Mouse (Mus musculus) megakaryocyte-erythroid progenitor cell, adult 5-6 weeks (primary cell): Measurements from ENCODE around the gene Hist1h4c. TPM values are rescaled to one million over a fixed set of nuclear protein-coding genes. Genes with fewer than 3 reads are reported as not detected.

Experiments
- ATAC-seq: replicated peaks from 2 replicates; pipeline ENCODE4 v1.8.0; 2016; ENCODE audit warnings: mild to moderate bottlenecking, inconsistent platforms; ENCODE audit not compliant: severe bottlenecking, poor library complexity, low FRiP score, low TSS enrichment
- total RNA-seq, 2 experiments: library from RNA; stranded (forward) in 1 of 2; stranded (reverse) in 1 of 2; fragments of 200-1000, 215-1000 nt in 1 of 2; fragments of >200 nt in 1 of 2; fragmentation: Nextera tagmentation in 1 of 2; gene quantifications; 2 replicates each; pipeline ENCODE4 v1.2.3; 2014 to 2017

Hist1h4c gene
- total RNA-seq, 2 experiments from 2014 or later: 153 to 397 TPM

DNA sequence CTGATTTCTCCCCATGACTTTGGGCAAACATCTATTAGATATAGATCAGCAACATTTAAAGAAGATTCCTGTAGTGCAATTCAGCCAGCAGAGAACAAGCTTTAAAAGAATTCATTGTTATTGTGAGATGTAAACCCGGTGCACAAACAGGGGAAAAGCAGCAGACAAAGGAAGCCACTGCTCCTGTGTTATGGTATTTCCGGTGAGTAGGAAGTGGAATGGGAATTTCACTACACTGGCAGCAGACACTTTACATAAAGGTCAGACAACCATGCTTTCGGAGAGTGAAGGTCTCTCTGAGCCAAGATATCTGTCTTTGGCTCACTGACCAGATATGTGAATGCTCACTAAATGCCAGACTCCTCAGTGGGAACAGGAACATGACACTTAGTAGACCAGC is 35.7 kb downstream of the Hist1h4c start:
- no peak for ATAC-seq

DNA sequence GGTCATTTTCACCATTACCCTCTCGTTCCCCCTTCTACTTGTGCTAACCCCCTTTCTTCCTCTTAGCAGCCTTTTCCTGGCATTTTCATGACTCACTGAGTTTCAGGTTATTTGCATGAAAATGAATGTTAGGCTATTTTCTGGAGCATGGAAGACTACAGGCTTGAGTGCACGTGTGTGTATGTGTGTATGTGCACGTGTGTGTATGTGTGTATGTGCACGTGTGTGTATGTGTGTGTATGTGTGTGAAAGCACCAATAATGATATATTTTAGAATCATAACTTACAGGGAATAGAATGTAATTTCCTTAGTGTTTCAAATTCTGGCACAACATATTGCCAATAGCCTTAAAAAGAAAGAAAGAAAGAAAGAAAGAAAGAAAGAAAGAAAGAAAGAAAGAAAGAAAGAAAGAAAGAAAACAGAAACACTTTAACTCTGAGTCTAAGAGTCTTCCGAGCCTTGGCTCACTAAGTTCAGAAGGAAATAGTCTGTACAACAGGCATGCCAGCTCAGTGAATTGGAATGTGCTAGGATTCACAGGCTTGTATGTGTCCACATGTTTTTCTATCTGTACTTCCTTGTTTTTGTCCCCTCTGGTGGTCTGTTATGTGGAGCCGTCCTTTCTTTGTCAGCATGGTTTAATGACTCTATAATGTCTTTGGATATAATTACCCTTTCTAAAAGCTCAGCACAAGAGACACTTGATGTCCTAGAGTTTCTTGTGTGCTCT is 38.5 kb downstream of the Hist1h4c start:
- no peak for ATAC-seq

Other genes starting within 250 kb of the Hist1h4c start
Only the 30 nearest of the 38 such genes appear.
- 189 and 293 TPM in 2 replicates for gene Hist1h3g, start 163.0 kb downstream of the Hist1h4c start, total RNA-seq (2014; fragmentation: Nextera tagmentation)
- 189 and 625 TPM in 2 replicates for gene Hist1h3g, start 163.0 kb downstream of the Hist1h4c start, total RNA-seq (2017)
- 31.9 and 110 TPM in 2 replicates for gene Hist1h2bh, start 155.1 kb downstream of the Hist1h4c start, total RNA-seq (2014; fragmentation: Nextera tagmentation)
- 85.7 and 165 TPM in 2 replicates for gene Hist1h2bh, start 155.1 kb downstream of the Hist1h4c start, total RNA-seq (2017)
- gene Hist1h3f, start 154.4 kb downstream of the Hist1h4c start, total RNA-seq (2014; fragmentation: Nextera tagmentation): 31.6 and 53.6 TPM in 2 replicates
- gene Hist1h3f, start 154.4 kb downstream of the Hist1h4c start, total RNA-seq (2017): 69.9 and 132 TPM in 2 replicates
- 281 and 340 TPM in 2 replicates for gene Hist1h4f, start 146.8 kb downstream of the Hist1h4c start, total RNA-seq (2014; fragmentation: Nextera tagmentation)
- 1,052 and 1,693 TPM in 2 replicates for gene Hist1h4f, start 146.8 kb downstream of the Hist1h4c start, total RNA-seq (2017)
- gene Hist1h1d, start 145.2 kb downstream of the Hist1h4c start, total RNA-seq (2014; fragmentation: Nextera tagmentation): 29.5 and 42.3 TPM in 2 replicates
- gene Hist1h1d, start 145.2 kb downstream of the Hist1h4c start, total RNA-seq (2017): 81.4 and 84.0 TPM in 2 replicates
- 124 and 193 TPM in 2 replicates for gene Hist1h3e, start 136.1 kb downstream of the Hist1h4c start, total RNA-seq (2014; fragmentation: Nextera tagmentation)
- 254 and 322 TPM in 2 replicates for gene Hist1h3e, start 136.1 kb downstream of the Hist1h4c start, total RNA-seq (2017)
- gene Hist1h2ae, start 127.2 kb downstream of the Hist1h4c start, total RNA-seq (2014; fragmentation: Nextera tagmentation): 5.7 and 12.6 TPM in 2 replicates
- 237 and 359 TPM in 2 replicates for gene Hist1h2ae, start 127.2 kb downstream of the Hist1h4c start, total RNA-seq (2017)
- 386 and 627 TPM in 2 replicates for gene Hist1h2bg, start 127.1 kb downstream of the Hist1h4c start, total RNA-seq (2014; fragmentation: Nextera tagmentation)
- gene Hist1h2bg, start 127.1 kb downstream of the Hist1h4c start, total RNA-seq (2017): 891 and 1,210 TPM in 2 replicates
- 342 and 512 TPM in 2 replicates for gene Hist1h2bf, start 124.3 kb downstream of the Hist1h4c start, total RNA-seq (2014; fragmentation: Nextera tagmentation)
- 329 and 662 TPM in 2 replicates for gene Hist1h2bf, start 124.3 kb downstream of the Hist1h4c start, total RNA-seq (2017)
- gene Hist1h2ad, start 124.1 kb downstream of the Hist1h4c start, total RNA-seq (2014; fragmentation: Nextera tagmentation): 1.4 and 11.1 TPM in 2 replicates
- 1,263 and 1,317 TPM in 2 replicates for gene Hist1h2ad, start 124.1 kb downstream of the Hist1h4c start, total RNA-seq (2017)
- 123 and 185 TPM in 2 replicates for gene Hist1h3d, start 122.7 kb downstream of the Hist1h4c start, total RNA-seq (2014; fragmentation: Nextera tagmentation)
- gene Hist1h3d, start 122.7 kb downstream of the Hist1h4c start, total RNA-seq (2017): 84.0 and 189 TPM in 2 replicates
- gene Hist1h4d, start 116.9 kb downstream of the Hist1h4c start, total RNA-seq (2014; fragmentation: Nextera tagmentation): 470 and 507 TPM in 2 replicates
- gene Hist1h4d, start 116.9 kb downstream of the Hist1h4c start, total RNA-seq (2017): 756 and 1,171 TPM in 2 replicates
- 26.9 and 37.8 TPM in 2 replicates for gene Hist1h2be, start 77.3 kb downstream of the Hist1h4c start, total RNA-seq (2014; fragmentation: Nextera tagmentation)
- 47.9 and 73.4 TPM in 2 replicates for gene Hist1h2be, start 77.3 kb downstream of the Hist1h4c start, total RNA-seq (2017)
- gene Hist1h1e, start 75.9 kb downstream of the Hist1h4c start, total RNA-seq (2014; fragmentation: Nextera tagmentation): 289 and 399 TPM in 2 replicates
- gene Hist1h1e, start 75.9 kb downstream of the Hist1h4c start, total RNA-seq (2017): 199 and 265 TPM in 2 replicates
- gene Hist1h2ac, start 14.5 kb downstream of the Hist1h4c start, total RNA-seq (2014; fragmentation: Nextera tagmentation): 3.8 and 6.0 TPM in 2 replicates
- gene Hist1h2ac, start 14.5 kb downstream of the Hist1h4c start, total RNA-seq (2017): 56.0 and 87.4 TPM in 2 replicates
- 74.9 and 133 TPM in 2 replicates for gene Hist1h2bc, start 14.3 kb downstream of the Hist1h4c start, total RNA-seq (2014; fragmentation: Nextera tagmentation)
- gene Hist1h2bc, start 14.3 kb downstream of the Hist1h4c start, total RNA-seq (2017): 136 and 209 TPM in 2 replicates
- 1.3 TPM in 1 of 2 replicates, not detected in the other for gene Hist1h1t, start 2.6 kb downstream of the Hist1h4c start, total RNA-seq (2014; fragmentation: Nextera tagmentation)
- gene Hist1h1t, start 2.6 kb downstream of the Hist1h4c start, total RNA-seq (2017): 1.3 TPM in 1 of 2 replicates, not detected in the other
- gene Hfe, start 12.4 kb upstream of the Hist1h4c start, total RNA-seq (2014; fragmentation: Nextera tagmentation): not detected in 2 replicates
- 0.27 and 1.9 TPM in 2 replicates for gene Hfe, start 12.4 kb upstream of the Hist1h4c start, total RNA-seq (2017)
- 152 and 164 TPM in 2 replicates for gene Hist1h1c, start 40.4 kb upstream of the Hist1h4c start, total RNA-seq (2014; fragmentation: Nextera tagmentation)
- 474 and 577 TPM in 2 replicates for gene Hist1h1c, start 40.4 kb upstream of the Hist1h4c start, total RNA-seq (2017)
- gene Hist1h3c, start 47.1 kb upstream of the Hist1h4c start, total RNA-seq (2014; fragmentation: Nextera tagmentation): 81.7 and 130 TPM in 2 replicates
- gene Hist1h3c, start 47.1 kb upstream of the Hist1h4c start, total RNA-seq (2017): 369 and 555 TPM in 2 replicates
- 322 and 625 TPM in 2 replicates for gene Hist1h2bb, start 48.3 kb upstream of the Hist1h4c start, total RNA-seq (2014; fragmentation: Nextera tagmentation)
- gene Hist1h2bb, start 48.3 kb upstream of the Hist1h4c start, total RNA-seq (2017): 4,065 and 6,565 TPM in 2 replicates
- gene Hist1h2ab, start 52.7 kb upstream of the Hist1h4c start, total RNA-seq (2014; fragmentation: Nextera tagmentation): 69.7 and 80.3 TPM in 2 replicates
- gene Hist1h2ab, start 52.7 kb upstream of the Hist1h4c start, total RNA-seq (2017): 1,316 and 2,308 TPM in 2 replicates
- gene Hist1h3b, start 53.8 kb upstream of the Hist1h4c start, total RNA-seq (2014; fragmentation: Nextera tagmentation): 324 and 486 TPM in 2 replicates
- gene Hist1h3b, start 53.8 kb upstream of the Hist1h4c start, total RNA-seq (2017): 276 and 731 TPM in 2 replicates
- 164 and 186 TPM in 2 replicates for gene Hist1h4b, start 58.6 kb upstream of the Hist1h4c start, total RNA-seq (2014; fragmentation: Nextera tagmentation)
- 396 and 733 TPM in 2 replicates for gene Hist1h4b, start 58.6 kb upstream of the Hist1h4c start, total RNA-seq (2017)
- gene Hist1h4a, start 62.8 kb upstream of the Hist1h4c start, total RNA-seq (2014; fragmentation: Nextera tagmentation): 58.4 and 68.4 TPM in 2 replicates
- 328 and 432 TPM in 2 replicates for gene Hist1h4a, start 62.8 kb upstream of the Hist1h4c start, total RNA-seq (2017)
- 67.8 and 132 TPM in 2 replicates for gene Hist1h3a, start 63.9 kb upstream of the Hist1h4c start, total RNA-seq (2014; fragmentation: Nextera tagmentation)
- gene Hist1h3a, start 63.9 kb upstream of the Hist1h4c start, total RNA-seq (2017): 285 and 495 TPM in 2 replicates
- gene Hist1h1a, start 65.2 kb upstream of the Hist1h4c start, total RNA-seq (2014; fragmentation: Nextera tagmentation): 324 and 695 TPM in 2 replicates
- gene Hist1h1a, start 65.2 kb upstream of the Hist1h4c start, total RNA-seq (2017): 1,816 and 2,974 TPM in 2 replicates
- not detected in 2 replicates for gene Trim38, start 71.5 kb upstream of the Hist1h4c start, total RNA-seq (2014; fragmentation: Nextera tagmentation)
- gene Trim38, start 71.5 kb upstream of the Hist1h4c start, total RNA-seq (2017): not detected in 2 replicates
- not detected in 2 replicates for gene Slc17a2, start 108.5 kb upstream of the Hist1h4c start, total RNA-seq (2014; fragmentation: Nextera tagmentation)
- not detected in 2 replicates for gene Slc17a2, start 108.5 kb upstream of the Hist1h4c start, total RNA-seq (2017)
- gene Slc17a3, start 141.0 kb upstream of the Hist1h4c start, total RNA-seq (2014; fragmentation: Nextera tagmentation): not detected in 2 replicates
- gene Slc17a3, start 141.0 kb upstream of the Hist1h4c start, total RNA-seq (2017): not detected in 2 replicates